Mouse (Mus musculus) liver, embryonic 15.5 days (tissue): ENCODE measurements around the gene Eif5a2. TPM values are rescaled to one million over a fixed set of nuclear protein-coding genes. Genes with fewer than 3 reads are reported as not detected.

Source experiments
- ATAC-seq: fragments of 200-750 bp; cut with Nextera tagmentation; 2 replicates; pipeline ENCODE4 v1.8.0; 2017; ENCODE audit warnings: moderate number of reproducible peaks, mild to moderate bottlenecking, moderate library complexity; ENCODE audit not compliant: insufficient read depth
- H3K27ac ChIP-seq: fragments of 300-500 bp; sonication (generic); replicated peaks from 2 replicates; pipeline ENCODE4 v1.5.1; 2015; ENCODE audit warnings: mild to moderate bottlenecking, inconsistent platforms
- H3K27me3 ChIP-seq: fragments of 300-500 bp; sonication (generic); 2 replicates; pipeline ENCODE4 v1.6.1; 2015; ENCODE audit warnings: mild to moderate bottlenecking, inconsistent platforms
- H3K36me3 ChIP-seq: fragments of 300-500 bp; sonication (generic); replicated peaks from 2 replicates; pipeline ENCODE4 v1.6.1; 2015; ENCODE audit warnings: moderate library complexity, mild to moderate bottlenecking, inconsistent platforms
- H3K4me1 ChIP-seq: fragments of 300-500 bp; sonication (generic); replicated peaks from 2 replicates; pipeline ENCODE4 v1.6.1; 2015; ENCODE audit warnings: inconsistent platforms
- H3K4me2 ChIP-seq: fragments of 300-500 bp; sonication (generic); 2 replicates; pipeline ENCODE4 v1.6.1; 2015; ENCODE audit warnings: moderate library complexity, mild to moderate bottlenecking, inconsistent platforms
- H3K4me3 ChIP-seq: fragments of 300-500 bp; sonication (generic); replicated peaks from 2 replicates; pipeline ENCODE4 v1.5.1; 2015; ENCODE audit warnings: mild to moderate bottlenecking, inconsistent platforms
- H3K9ac ChIP-seq: fragments of 300-500 bp; sonication (generic); 2 replicates; pipeline ENCODE4 v1.6.1; 2015; ENCODE audit warnings: moderate library complexity, mild to moderate bottlenecking, inconsistent platforms
- H3K9me3 ChIP-seq: fragments of 300-500 bp; sonication (generic); replicated peaks from 2 replicates; pipeline ENCODE4 v1.6.1; 2016; ENCODE audit warnings: inconsistent platforms
- WGBS: fragments of 180-500 bp; shearing (Covaris S2); methylation state at CpG from one replicate; pipeline ENCODE4 v1.1.7; 2015; ENCODE audit warnings: mixed read lengths; ENCODE audit not compliant: insufficient replicate concordance; 5-methylcytosine and 5-hydroxymethylcytosine counted together
- polyA plus RNA-seq: library from polyadenylated mRNA; unstranded; fragments of >200 nt; fragmentation: Nextera tagmentation; extraction: Ambion mirVana; gene quantifications from 2 replicates; pipeline ENCODE4 v1.2.1, GENCODE M21; 2015

The Eif5a2 gene
- polyA plus RNA-seq, 1 experiment from 2014 or later: 5.2 TPM

DNA sequence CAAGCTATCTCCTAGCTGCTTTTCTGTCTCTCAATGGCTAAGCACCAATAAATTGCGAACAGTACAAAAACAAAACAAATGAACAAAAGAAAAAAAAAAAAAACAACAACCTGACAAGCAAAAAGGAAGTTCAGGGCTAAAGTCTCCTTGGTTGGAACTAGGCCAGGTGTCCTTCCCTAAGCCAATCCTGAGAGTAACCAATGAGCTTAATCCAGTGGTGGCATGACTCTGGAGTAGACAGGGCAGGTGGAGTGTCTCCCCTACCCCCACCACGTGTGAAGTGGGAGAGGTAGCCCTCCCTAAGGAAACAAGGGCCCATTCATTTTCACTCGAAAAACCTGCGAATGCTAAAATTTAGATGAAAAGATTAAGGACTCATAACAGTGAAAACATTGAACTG is 30.4 kb downstream of the Eif5a2 start:
- H3K27me3 ChIP-seq: no peaks in the 10 kb centered on the region
- no peak overlapping the region for H3K4me3 ChIP-seq
- no peak overlapping the region for H3K4me2 ChIP-seq
- H3K4me1 ChIP-seq: peaks cover 12% of the 10 kb centered on the region
- WGBS: 56% methylated on average over 4 of the region's 4 CpGs
- H3K36me3 ChIP-seq: peaks cover 26% of the 10 kb centered on the region
- H3K9me3 ChIP-seq: no peaks in the 10 kb centered on the region
- no peak overlapping the region for H3K9ac ChIP-seq
- H3K27ac ChIP-seq: no peak overlapping the region
- no peak for ATAC-seq

DNA sequence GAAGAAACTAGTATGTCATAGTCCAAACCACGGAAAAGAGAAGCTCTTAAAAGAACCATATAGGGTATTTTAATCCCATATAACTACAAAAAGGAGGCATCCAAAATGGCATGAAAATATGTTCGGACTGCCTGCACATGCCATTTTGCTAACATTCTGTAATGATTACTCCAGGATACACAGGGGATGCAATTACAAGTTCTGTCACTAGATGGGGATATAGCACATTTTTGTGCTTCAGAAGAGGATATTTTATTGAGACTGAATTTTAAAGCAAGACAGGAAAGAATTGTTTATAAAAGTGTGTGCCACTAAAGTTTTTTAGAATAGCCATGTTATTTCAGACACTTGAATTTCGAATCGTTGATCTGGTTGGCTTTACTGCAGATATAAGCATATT is 33.3 kb downstream of the Eif5a2 start:
- Histone ChIP-seq H3K4me1 (peaks cover 6% of the 10 kb centered on the region; the same call in 1 of the 2 replicates), H3K27ac (no peak overlapping the region), H3K4me3 (no peak overlapping the region), H3K27me3 (no peaks in the 10 kb centered on the region), H3K9me3 (no peaks in the 10 kb centered on the region), H3K4me2 (no peak overlapping the region), H3K36me3 (0 out of 2 replicates have a peak, but pooled peaks cover under 1% of the 10 kb centered on the region), H3K9ac (no peak overlapping the region)
- ATAC-seq: no peak
- WGBS: 2% methylated on average over 4 of the region's 4 CpGs

DNA sequence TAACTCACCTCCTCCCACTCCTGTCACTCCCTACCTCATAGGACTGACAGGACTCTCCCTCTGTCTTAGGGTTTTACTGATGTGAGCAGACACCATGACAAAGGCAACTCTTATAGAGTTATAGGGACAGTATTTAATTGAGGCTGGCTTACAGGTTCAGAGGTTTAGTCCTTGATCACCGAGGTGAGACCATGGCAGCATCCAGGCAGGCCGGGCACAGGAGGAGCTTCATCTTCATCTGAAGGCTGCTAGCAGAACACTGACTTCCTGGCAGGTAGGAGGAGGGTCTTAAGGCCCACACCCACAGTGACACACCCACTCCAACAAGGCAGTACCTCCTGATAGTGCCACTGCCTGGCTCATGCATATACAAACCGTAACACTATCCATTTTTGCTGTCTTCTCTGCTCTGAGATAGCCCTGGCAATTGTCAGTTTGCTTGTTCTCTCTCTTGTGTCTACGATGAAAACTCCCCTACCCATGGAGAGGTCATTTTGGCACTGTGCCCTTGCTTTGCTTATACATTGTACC is 35.0 kb downstream of the Eif5a2 start:
- 47% methylated on average over 4 of the region's 4 CpGs for WGBS
- ATAC-seq: no peak
- H3K9me3 ChIP-seq: no peaks in the 10 kb centered on the region

DNA sequence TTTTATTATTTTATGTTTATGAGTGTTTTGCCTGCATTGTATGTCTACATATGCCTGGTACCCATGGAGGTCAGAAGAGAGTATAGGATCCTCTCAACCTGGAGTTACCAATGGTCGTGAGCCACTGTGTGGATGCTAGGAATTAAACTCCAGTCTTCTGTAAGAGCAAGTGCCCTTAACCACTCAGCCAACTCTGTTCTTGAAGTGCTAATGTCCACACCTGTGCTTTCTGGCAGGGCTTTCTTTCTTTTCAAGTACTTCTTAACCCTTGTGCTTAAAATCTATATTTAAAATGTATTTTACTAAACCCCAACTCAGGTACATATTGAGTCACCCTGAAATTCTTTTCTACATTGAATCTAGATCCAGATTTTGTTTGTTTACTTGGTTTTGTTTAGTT is 45.2 kb downstream of the Eif5a2 start:
- H3K4me1 ChIP-seq: no peaks in the 10 kb centered on the region
- H3K36me3 ChIP-seq: no peaks in the 10 kb centered on the region
- no peak overlapping the region for H3K4me3 ChIP-seq
- no peak overlapping the region for H3K4me2 ChIP-seq
- no peaks in the 10 kb centered on the region for H3K27me3 ChIP-seq
- no peak overlapping the region for H3K9ac ChIP-seq
- no peak overlapping the region for H3K27ac ChIP-seq
- no peak for ATAC-seq
- 67% methylated on average over 1 of the region's 1 CpGs for WGBS
- no peaks in the 10 kb centered on the region for H3K9me3 ChIP-seq

More for the DNA sequence above, 35.0 kb downstream of the Eif5a2 start:
- Histone ChIP-seq H3K27me3 (no peaks in the 10 kb centered on the region), H3K27ac (no peak overlapping the region), H3K4me2 (no peak overlapping the region), H3K4me3 (no peak overlapping the region), H3K4me1 (peaks cover 6% of the 10 kb centered on the region; the same call in 1 of the 2 replicates), H3K36me3 (no peaks in the 10 kb centered on the region), H3K9ac (no peak overlapping the region)

DNA sequence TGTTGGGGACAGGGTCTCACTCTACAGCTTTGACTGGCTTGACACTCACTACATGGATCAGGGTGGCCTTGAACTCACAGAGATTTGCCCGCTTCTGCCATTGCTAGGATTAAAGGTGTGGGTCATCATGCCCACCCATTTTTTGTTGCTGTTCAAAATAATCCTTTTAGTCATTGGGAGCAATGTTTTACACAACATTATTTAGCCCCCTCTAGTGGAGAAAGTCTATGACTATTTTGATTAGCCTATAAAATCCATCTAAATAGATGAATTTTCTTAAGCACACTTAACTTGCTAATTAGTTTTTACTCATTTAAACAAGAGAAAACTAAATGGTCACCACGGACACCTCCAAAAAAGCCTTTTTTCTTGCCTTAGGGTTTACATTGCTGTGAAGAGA is 46.5 kb downstream of the Eif5a2 start:
- no peaks in the 10 kb centered on the region for H3K9me3 ChIP-seq

DNA sequence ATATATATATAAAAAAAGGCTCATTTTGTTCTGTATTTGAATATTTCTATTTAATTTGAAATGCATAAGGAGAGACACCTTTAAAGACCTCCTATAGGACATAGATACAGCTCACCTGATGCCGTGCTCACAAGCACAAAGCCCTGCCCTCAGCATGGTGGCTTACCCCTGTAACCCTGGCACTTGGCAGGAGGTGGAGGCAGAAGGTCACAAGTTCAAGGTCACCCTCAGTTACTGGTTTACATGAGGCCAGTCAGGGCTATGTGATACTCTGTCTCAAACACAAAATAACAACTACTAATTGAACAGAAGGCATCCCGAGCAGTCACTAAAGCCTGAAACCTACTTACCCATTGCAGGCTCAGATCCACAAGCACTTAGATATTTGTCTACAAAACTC is 48.4 kb downstream of the Eif5a2 start:
- H3K27me3 ChIP-seq: no peaks in the 10 kb centered on the region
- H3K36me3 ChIP-seq: no peaks in the 10 kb centered on the region
- WGBS: 72% methylated on average over 2 of the region's 2 CpGs
- no peak overlapping the region for H3K4me3 ChIP-seq
- H3K4me1 ChIP-seq: no peaks in the 10 kb centered on the region
- H3K9ac ChIP-seq: no peak overlapping the region
- no peaks in the 10 kb centered on the region for H3K9me3 ChIP-seq
- H3K27ac ChIP-seq: no peak overlapping the region
- H3K4me2 ChIP-seq: no peak overlapping the region
- ATAC-seq: no peak

More for the DNA sequence above, 46.5 kb downstream of the Eif5a2 start:
- Histone ChIP-seq H3K4me1 (no peaks in the 10 kb centered on the region), H3K27me3 (no peaks in the 10 kb centered on the region), H3K9ac (no peak overlapping the region), H3K4me3 (no peak overlapping the region), H3K36me3 (no peaks in the 10 kb centered on the region), H3K27ac (no peak overlapping the region), H3K4me2 (no peak overlapping the region)
- no peak for ATAC-seq
- 55% methylated on average over 2 of the region's 2 CpGs for whole genome bisulfite sequencing

DNA sequence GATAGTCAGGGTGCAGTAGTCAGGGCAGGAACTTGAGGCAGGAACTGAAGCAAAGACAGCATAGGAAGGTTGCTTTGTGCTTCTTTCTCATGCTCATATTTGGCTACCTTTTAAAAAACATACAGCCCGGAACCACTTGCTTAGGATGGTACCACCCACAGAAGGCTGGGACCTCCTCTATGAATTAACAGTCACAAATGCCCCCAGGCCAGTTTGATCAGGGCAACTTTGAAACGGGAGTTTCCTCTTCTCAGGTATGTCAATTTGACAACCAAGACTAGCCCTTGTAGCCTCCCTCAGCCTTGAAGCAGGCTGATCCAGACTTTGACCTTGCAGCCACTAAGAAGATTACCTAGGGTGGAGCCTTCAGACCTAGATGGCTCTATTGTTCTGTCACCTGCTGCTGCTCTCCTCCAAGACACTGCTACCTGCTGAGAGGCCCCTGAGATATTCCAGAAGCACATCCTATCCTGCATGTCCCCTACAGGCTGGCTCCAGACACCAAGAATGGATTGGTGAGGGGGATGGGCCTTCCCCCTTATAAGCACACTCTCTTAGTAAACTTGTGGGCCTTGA is 55.8 kb downstream of the Eif5a2 start:
- no peaks in the 10 kb centered on the region for H3K4me1 ChIP-seq
- no peaks in the 10 kb centered on the region for H3K27me3 ChIP-seq
- H3K27ac ChIP-seq: no peak overlapping the region
- WGBS: 54% methylated on average over 2 of the region's 2 CpGs
- H3K4me3 ChIP-seq: no peak overlapping the region
- no peaks in the 10 kb centered on the region for H3K36me3 ChIP-seq
- H3K9me3 ChIP-seq: no peaks in the 10 kb centered on the region
- no peak overlapping the region for H3K4me2 ChIP-seq
- ATAC-seq: no peak
- no peak overlapping the region for H3K9ac ChIP-seq

DNA sequence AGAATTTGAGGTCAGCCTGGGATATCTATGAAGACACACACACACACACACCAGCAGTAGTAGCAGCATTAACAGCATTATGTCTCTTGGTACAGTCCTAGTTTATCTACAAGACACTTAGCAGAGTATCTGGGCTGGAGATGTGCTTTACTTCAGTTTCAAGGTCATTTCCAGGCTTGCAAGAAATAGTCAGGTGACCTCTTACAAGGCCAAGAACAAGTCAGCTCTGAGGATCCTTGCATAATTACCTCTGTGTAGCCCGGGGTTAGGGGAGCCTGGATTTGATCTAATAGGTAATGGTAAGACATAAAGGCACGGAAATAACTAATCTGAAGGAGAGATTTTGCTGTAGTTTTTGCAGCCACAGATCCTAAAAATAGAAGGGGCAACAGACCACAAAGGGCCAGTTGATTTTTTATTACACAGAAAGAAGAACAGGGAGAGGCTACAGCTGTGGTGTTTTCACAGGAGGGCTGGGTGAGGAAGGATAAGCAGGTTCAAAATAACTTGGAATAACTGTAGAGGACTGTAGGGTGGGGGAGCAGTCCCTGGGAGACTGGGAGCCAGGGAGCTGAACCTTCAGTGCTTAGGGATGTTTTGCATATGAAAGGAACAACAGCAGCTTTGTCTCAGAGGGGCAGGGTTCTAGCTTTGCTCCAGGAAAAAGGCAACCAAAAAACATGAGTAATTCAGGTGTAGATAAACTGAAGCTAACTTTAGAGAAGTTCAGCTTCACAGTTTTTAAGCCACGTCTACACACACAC is 61.0 kb downstream of the Eif5a2 start:
- Histone ChIP-seq H3K27ac (no peak overlapping the region), H3K9ac (no peak overlapping the region), H3K36me3 (no peaks in the 10 kb centered on the region), H3K27me3 (no peaks in the 10 kb centered on the region), H3K4me3 (no peak overlapping the region), H3K4me1 (no peaks in the 10 kb centered on the region), H3K4me2 (no peak overlapping the region), H3K9me3 (no peaks in the 10 kb centered on the region)
- WGBS: 20% methylated on average over 3 of the region's 3 CpGs
- no peak for ATAC-seq

DNA sequence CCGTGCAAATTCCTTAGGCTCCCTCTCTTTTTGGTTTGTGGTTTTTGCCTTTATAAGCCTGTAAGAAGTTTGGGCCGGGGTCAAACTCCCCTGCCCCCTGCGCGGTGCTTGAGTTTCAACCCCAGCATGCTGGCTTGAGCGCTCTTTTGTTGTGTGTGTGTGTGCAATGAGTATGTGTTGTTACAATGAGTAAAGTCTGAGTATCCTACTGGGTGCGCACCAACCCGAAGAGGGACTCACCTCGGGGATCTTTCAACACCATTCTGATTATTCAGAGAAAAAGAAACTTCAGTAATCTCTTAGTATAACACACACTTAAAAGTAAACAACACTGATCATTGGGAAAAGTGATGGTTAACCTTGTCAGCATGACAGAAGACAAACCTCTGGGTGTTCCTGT is 62.2 kb downstream of the Eif5a2 start:
- 50% methylated on average over 8 of the region's 8 CpGs for WGBS
- no peaks in the 10 kb centered on the region for H3K27me3 ChIP-seq
- no peaks in the 10 kb centered on the region for H3K36me3 ChIP-seq
- H3K4me2 ChIP-seq: no peak overlapping the region
- H3K9ac ChIP-seq: no peak overlapping the region
- no peaks in the 10 kb centered on the region for H3K4me1 ChIP-seq
- no peak for ATAC-seq
- H3K27ac ChIP-seq: no peak overlapping the region
- no peaks in the 10 kb centered on the region for H3K9me3 ChIP-seq
- no peak overlapping the region for H3K4me3 ChIP-seq

DNA sequence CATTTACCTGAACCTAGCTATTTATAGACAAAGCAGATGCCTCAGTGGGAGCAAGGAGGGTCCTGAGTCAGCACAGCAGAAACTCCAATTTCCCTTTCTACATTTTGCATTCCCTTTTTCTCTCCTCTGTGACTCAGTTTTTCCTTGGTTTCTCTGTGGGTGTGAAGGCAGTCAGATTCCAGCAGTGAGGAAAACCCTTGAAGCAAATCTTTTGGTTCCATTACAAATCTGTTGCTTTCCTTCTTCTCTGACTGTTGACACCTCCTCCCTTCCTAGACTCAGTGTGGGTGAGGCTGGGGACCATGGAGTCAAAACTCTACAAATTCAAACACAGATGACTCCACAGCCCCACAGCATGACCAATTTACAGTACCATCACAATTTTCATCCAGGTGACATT is 66.0 kb downstream of the Eif5a2 start:
- Histone ChIP-seq H3K4me1 (no peaks in the 10 kb centered on the region), H3K9me3 (no peaks in the 10 kb centered on the region), H3K36me3 (no peaks in the 10 kb centered on the region), H3K4me3 (no peak overlapping the region), H3K27ac (no peak overlapping the region), H3K9ac (no peak overlapping the region), H3K27me3 (no peaks in the 10 kb centered on the region), H3K4me2 (no peak overlapping the region)
- no peak for ATAC-seq
